ENCODE assay signal across 10 mouse cellular contexts in genomic region chr9:63981371-63981770, GRCm38 (mm10). TPM values are rescaled to one million over a fixed set of nuclear protein-coding genes. Genes with fewer than 3 reads are reported as not detected.
A peak's percentile ranks its signal among the peaks of the same experiment; 100 is the strongest.
DNase-seq lines count a peak whose midpoint lies in the region; ATAC-seq and TF ChIP-seq lines count a peak whose summit lies in the region.
"Had no signal": no experiment of that assay in that cellular context is flagged by ENCODE, and none has a peak within 500 bp of the region (broad histone marks: within the 10 kb centered on the region; RNA-seq: fewer than 3 reads in every experiment).

No protein-coding gene starts in this region.

- ATAC-seq in heart, embryonic 12.5 days (ENCODE audit: insufficient number of reproducible peaks, low FRiP score), result no peak
- no peak for ATAC-seq in lung, embryonic 14.5 days (ENCODE audit: insufficient read depth)
- ATAC-seq in lung, postnatal 0 days, result no peak
- ATAC-seq in intestine, embryonic 16.5 days, result peak; percentile 68

- peak overlapping the region; percentile 78; the same call in 1 of the 2 replicates for H3K27ac ChIP-seq in heart, embryonic 12.5 days (ENCODE audit: poor library complexity, severe bottlenecking)
- peak overlapping the region; percentile 62; the same call in 1 of the 2 replicates for H3K27ac ChIP-seq in lung, embryonic 14.5 days (ENCODE audit: low read depth)
- no peak overlapping the region for H3K27ac ChIP-seq in lung, postnatal 0 days (ENCODE audit: low read length)
- H3K27ac ChIP-seq in intestine, embryonic 16.5 days (ENCODE audit: low read length), result no peak overlapping the region

- H3K9me3 ChIP-seq in heart, embryonic 12.5 days (replicated peaks), result no peaks in the 10 kb centered on the region
- H3K9me3 ChIP-seq in lung, embryonic 14.5 days (ENCODE audit: low read depth, low read length), result no peaks in the 10 kb centered on the region
- H3K9me3 ChIP-seq in lung, postnatal 0 days (ENCODE audit: low read length), result no peaks in the 10 kb centered on the region
- no peaks in the 10 kb centered on the region for H3K9me3 ChIP-seq in intestine, embryonic 16.5 days (ENCODE audit: control insufficient read depth, low read length)
- H3K9me3 ChIP-seq: hindbrain, embryonic 10.5 days had no signal

- peaks cover 28% of the 10 kb centered on the region for H3K36me3 ChIP-seq in heart, embryonic 12.5 days
- H3K36me3 ChIP-seq in lung, embryonic 14.5 days (ENCODE audit: insufficient read depth), result peaks cover 19% of the 10 kb centered on the region; the same call in 1 of the 2 replicates
- H3K36me3 ChIP-seq in lung, postnatal 0 days (ENCODE audit: insufficient read depth, low read length), result 0 out of 2 replicates have a peak, but pooled peaks cover 4% of the 10 kb centered on the region
- H3K36me3 ChIP-seq in intestine, embryonic 16.5 days (ENCODE audit: control insufficient read depth, insufficient read depth, low read length), result peaks cover 5% of the 10 kb centered on the region; the same call in 1 of the 2 replicates

- WGBS in heart, embryonic 12.5 days, result 73% methylated on average over 4 of the region's 4 CpGs
- WGBS in lung, embryonic 14.5 days, result 66% methylated on average over 4 of the region's 4 CpGs
- WGBS in lung, postnatal 0 days, result 70% methylated on average over 4 of the region's 4 CpGs
- 74% methylated on average over 4 of the region's 4 CpGs for WGBS in intestine, embryonic 16.5 days

- no peak for TF ChIP-seq CTCF in lung, embryonic 14.5 days (IDR thresholded peaks at IDR 0.05; ENCODE audit: low read depth)
- TF ChIP-seq CTCF in lung, postnatal 0 days (IDR thresholded peaks at IDR 0.05), result no peak

- no peak for TF ChIP-seq EP300 in lung, postnatal 0 days (IDR thresholded peaks at IDR 0.05)

- no peaks in the 10 kb centered on the region for H3K27me3 ChIP-seq in heart, embryonic 12.5 days (replicated peaks)
- no peaks in the 10 kb centered on the region for H3K27me3 ChIP-seq in lung, embryonic 14.5 days (ENCODE audit: insufficient read depth, low read length)
- no peaks in the 10 kb centered on the region for H3K27me3 ChIP-seq in lung, postnatal 0 days (replicated peaks; ENCODE audit: insufficient read depth, low read length)
- H3K27me3 ChIP-seq in intestine, embryonic 16.5 days (replicated peaks; ENCODE audit: control insufficient read depth, insufficient read depth, low read length), result no peaks in the 10 kb centered on the region

- H3K9ac ChIP-seq in heart, embryonic 12.5 days, result 0 out of 2 replicates have a peak overlapping the region, but pooled peaks have one; percentile 18
- H3K9ac ChIP-seq in lung, embryonic 14.5 days, result no peak overlapping the region
- no peak overlapping the region for H3K9ac ChIP-seq in lung, postnatal 0 days (replicated peaks; ENCODE audit: low read depth)
- H3K9ac ChIP-seq in intestine, embryonic 16.5 days (ENCODE audit: low read depth, low read length), result no peak overlapping the region

- 0 out of 2 replicates have a peak overlapping the region, but pooled peaks have one; percentile 23 for H3K4me2 ChIP-seq in heart, embryonic 12.5 days
- H3K4me2 ChIP-seq in lung, embryonic 14.5 days, result no peak overlapping the region
- no peak overlapping the region for H3K4me2 ChIP-seq in lung, postnatal 0 days (replicated peaks; ENCODE audit: low read depth, low read length)
- H3K4me2 ChIP-seq in intestine, embryonic 16.5 days (ENCODE audit: low read depth, low read length), result no peak overlapping the region

- peaks cover 100% of the 10 kb centered on the region for H3K4me1 ChIP-seq in heart, embryonic 12.5 days (replicated peaks)
- H3K4me1 ChIP-seq in lung, embryonic 14.5 days (ENCODE audit: insufficient read depth), result peaks cover 50% of the 10 kb centered on the region
- H3K4me1 ChIP-seq in lung, postnatal 0 days (ENCODE audit: insufficient read depth, low read depth, low read length), result peaks cover 43% of the 10 kb centered on the region
- H3K4me1 ChIP-seq in intestine, embryonic 16.5 days (ENCODE audit: control insufficient read depth, insufficient read depth, low read length), result peaks cover 53% of the 10 kb centered on the region

- H3K4me3 ChIP-seq in heart, embryonic 12.5 days, result no peak overlapping the region
- no peak overlapping the region for H3K4me3 ChIP-seq in lung, embryonic 14.5 days (ENCODE audit: low read depth, low read length)
- no peak overlapping the region for H3K4me3 ChIP-seq in lung, postnatal 0 days (ENCODE audit: low read depth, low read length)
- H3K4me3 ChIP-seq in intestine, embryonic 16.5 days (ENCODE audit: low read length), result no peak overlapping the region

- intact Hi-C loops in heart, postnatal 14 days (cut with DNase I), result no loop called here

- no peak for DNase-seq in heart, postnatal 14 days
- no peak for DNase-seq in lung, embryonic 14.5 days
- DNase-seq in lung, postnatal 0 days (ENCODE audit: low spot score), result no peak
- DNase-seq in cerebellum, postnatal 36 days, result no peak
- no peak for DNase-seq in cerebellum, adult 18-20 months
- DNase-seq: kidney, adult 11 months; spleen, adult 18-20 months had no signal

RNA-seq across cellular contexts. Expression of gene Smad6, which starts 40.5 kb away (rescaled TPM):
- polyA plus RNA-seq in heart, embryonic 12.5 days (2016; fragmentation: Nextera tagmentation; extraction: Ambion mirVana), result 56.2 and 62.8 TPM in 2 replicates
- 10 to 100 TPM; 13.6 to 15.5 TPM for total RNA-seq in heart, postnatal 14 days (2021)
- polyA plus RNA-seq in lung, embryonic 14.5 days (2014; fragmentation: Nextera tagmentation; extraction: Ambion mirVana), result 13.6 and 15.3 TPM in 2 replicates
- polyA plus RNA-seq in lung, postnatal 0 days (2015; fragmentation: Nextera tagmentation; extraction: Ambion mirVana), result 13.4 and 15.3 TPM in 2 replicates
- polyA plus RNA-seq in intestine, embryonic 16.5 days (2015; fragmentation: Nextera tagmentation; extraction: Ambion mirVana), result 3.9 and 8.1 TPM in 2 replicates

Comparison
In these comparisons a context has a peak if more than half of its experiments do, and no peak if none do; other contexts are left out.
1. H3K27ac ChIP-seq: peak in heart, embryonic 12.5 days (single experiment) and lung, embryonic 14.5 days (single experiment); none in lung, postnatal 0 days (single experiment) and intestine, embryonic 16.5 days (single experiment).